Mouse (Mus musculus) ovary, postnatal 14 days (tissue): ENCODE measurements around the gene Slc2a10.
A peak's percentile ranks its signal among the peaks of the same experiment; 100 is the strongest.

ENCODE experiments used
- DNase-seq: peaks from one replicate; pipeline ENCODE4 v3.0.0; 2022; ENCODE audit warnings: low spot score

Gene Slc2a10

GRCm38 (mm10) chr2:165503259-165504203 is at the start of gene Slc2a10:
TSS of gene Slc2a10 (plus strand) at chr2:165503787.
- peak; percentile 41 for DNase-seq

- no peak for DNase-seq
Measured at GRCm38 (mm10) chr2:165456710-165457109, 46.9 kb upstream of the Slc2a10 start.

GRCm38 (mm10) chr2:165458189-165458588 is 45.4 kb upstream of the Slc2a10 start:
- no peak for DNase-seq

GRCm38 (mm10) chr2:165459663-165460062 is 43.9 kb upstream of the Slc2a10 start:
- DNase-seq, result no peak

- no peak for DNase-seq
Measured at GRCm38 (mm10) chr2:165467824-165468452, 35.6 kb upstream of the Slc2a10 start.

- no peak for DNase-seq
Measured at GRCm38 (mm10) chr2:165470167-165470566, 33.4 kb upstream of the Slc2a10 start.

GRCm38 (mm10) chr2:165471943-165472342 is 31.6 kb upstream of the Slc2a10 start:
- no peak for DNase-seq

- no peak for DNase-seq
Measured at GRCm38 (mm10) chr2:165473003-165473402, 30.6 kb upstream of the Slc2a10 start, which contains the start of gene Slc13a3. TSS of gene Slc13a3 (minus strand) at chr2:165473230.

GRCm38 (mm10) chr2:165475412-165475811 is 28.2 kb upstream of the Slc2a10 start:
- DNase-seq, result no peak

GRCm38 (mm10) chr2:165475850-165476249 is 27.7 kb upstream of the Slc2a10 start:
- DNase-seq, result no peak

GRCm38 (mm10) chr2:165482003-165482402 is 21.6 kb upstream of the Slc2a10 start:
- no peak for DNase-seq

GRCm38 (mm10) chr2:165484152-165484551 is 19.4 kb upstream of the Slc2a10 start:
- DNase-seq, result no peak

GRCm38 (mm10) chr2:165485826-165486225 is 17.8 kb upstream of the Slc2a10 start:
- DNase-seq, result no peak

GRCm38 (mm10) chr2:165486401-165486800 is 17.2 kb upstream of the Slc2a10 start:
- DNase-seq, result no peak

GRCm38 (mm10) chr2:165486881-165487535 is 16.6 kb upstream of the Slc2a10 start:
- peak; percentile 46 for DNase-seq

- DNase-seq, result peak; percentile 65
Measured at GRCm38 (mm10) chr2:165492648-165493553, 10.7 kb upstream of the Slc2a10 start, which contains the start of gene Trp53rka. TSS of gene Trp53rka (minus strand) at chr2:165493324.

GRCm38 (mm10) chr2:165493587-165494210 is 9.9 kb upstream of the Slc2a10 start:
- no peak for DNase-seq

GRCm38 (mm10) chr2:165494495-165494894 is 9.1 kb upstream of the Slc2a10 start:
- DNase-seq, result no peak

- DNase-seq, result peak; percentile 31
Measured at GRCm38 (mm10) chr2:165496251-165496650, 7.3 kb upstream of the Slc2a10 start.

GRCm38 (mm10) chr2:165497706-165498275 is 5.8 kb upstream of the Slc2a10 start:
- no peak for DNase-seq

GRCm38 (mm10) chr2:165498816-165499215 is 4.8 kb upstream of the Slc2a10 start:
- DNase-seq, result no peak
